Mouse (Mus musculus): Measurements from ENCODE around the gene Sarnp.
A peak's percentile ranks its signal among the peaks of the same experiment; 100 is the strongest.
"Not testable (repeated sequence)": the region's sequence is repeated elsewhere in the genome, so short reads cannot be mapped to it uniquely, and the experiment has no call there.

The Sarnp gene

GRCm38 (mm10) chr10:128821358-128822056 lies 4.4 kb downstream of the Sarnp start, which contains the start of gene Ormdl2:
TSS of gene Ormdl2 (minus strand) at chr10:128821645.
- peak; percentile 99 for DNase-seq

DNA sequence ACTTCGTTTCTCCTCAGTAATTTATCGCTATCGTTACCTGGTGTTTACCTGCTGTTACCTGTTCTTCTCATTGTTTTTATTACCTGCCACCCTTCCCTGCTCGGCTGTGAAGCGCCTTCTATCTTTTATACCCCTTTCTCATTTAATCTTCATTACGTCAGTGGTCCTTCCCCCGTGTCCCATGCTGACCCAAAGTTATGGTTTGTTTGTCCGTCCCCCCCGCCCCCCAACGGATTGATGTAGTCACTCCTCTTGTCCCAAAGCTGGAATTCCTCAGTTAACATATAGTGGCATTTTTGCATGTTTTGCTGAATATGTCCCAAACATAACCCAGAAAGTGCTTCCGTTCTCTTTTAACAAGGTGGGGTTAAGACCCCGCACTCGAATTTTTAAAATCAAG lies 5.0 kb downstream of the Sarnp start:
- no peak for DNase-seq

GRCm38 (mm10) chr10:128823087-128823486 lies 6.0 kb downstream of the Sarnp start:
- not testable (repeated sequence) for DNase-seq

GRCm38 (mm10) chr10:128823821-128824220 lies 6.7 kb downstream of the Sarnp start:
- DNase-seq = no peak

DNA sequence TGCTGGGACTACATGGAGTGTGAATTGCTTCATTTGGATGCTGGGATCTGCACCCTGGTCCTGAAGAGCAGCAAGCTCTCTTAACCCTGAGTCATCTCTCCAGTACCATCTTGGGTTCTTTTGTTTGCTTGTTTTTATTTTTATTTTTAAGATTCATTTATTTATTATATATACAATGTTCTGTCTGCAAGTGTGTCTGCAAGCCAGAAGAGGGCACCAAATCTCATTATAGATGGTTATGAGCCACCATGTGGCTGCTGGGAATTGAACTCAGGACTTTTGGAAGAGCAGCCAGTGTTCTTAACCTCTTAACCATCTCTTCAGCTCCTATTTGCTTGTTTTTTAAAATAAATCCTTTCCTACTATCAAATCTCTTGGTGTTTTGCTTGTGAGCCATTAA lies 20.3 kb downstream of the Sarnp start:
- no peak for DNase-seq

DNA sequence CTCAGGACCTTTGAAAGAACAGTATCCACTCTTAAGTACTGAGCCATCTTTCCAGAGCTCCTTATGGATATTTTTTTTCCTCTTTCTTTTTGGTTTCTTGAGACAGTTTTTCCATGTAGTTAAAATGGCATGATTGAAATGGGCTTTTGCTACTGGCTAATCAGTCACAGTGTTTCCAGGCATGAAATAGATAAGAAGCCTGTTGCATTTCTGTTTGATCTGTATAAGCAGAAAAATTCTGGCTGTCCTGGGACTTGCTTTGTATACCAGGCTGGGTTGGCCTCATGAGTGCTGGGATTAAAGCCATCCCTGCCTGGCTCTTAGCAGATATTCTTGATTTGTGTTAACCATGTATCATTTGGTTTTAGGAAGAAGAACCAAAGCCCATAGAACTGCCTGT lies 22.3 kb downstream of the Sarnp start:
- no peak for DNase-seq

DNA sequence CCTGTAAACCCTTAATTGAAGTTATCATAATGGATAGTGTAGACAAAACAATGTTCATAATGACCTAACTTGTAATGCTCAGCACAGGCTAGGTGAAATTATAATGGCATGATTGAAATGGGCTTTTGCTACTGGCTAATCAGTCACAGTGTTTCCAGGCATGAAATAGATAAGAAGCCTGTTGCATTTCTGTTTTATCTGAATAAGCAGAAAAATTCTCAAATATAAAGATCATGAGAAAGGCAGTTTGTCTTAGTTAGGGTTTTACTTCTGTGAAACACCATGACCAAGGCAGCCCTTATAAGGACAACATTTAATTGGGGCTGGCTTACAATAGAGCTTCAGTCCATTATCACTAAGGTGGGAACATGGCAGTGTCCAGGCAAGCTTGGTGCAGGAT lies 23.5 kb downstream of the Sarnp start:
- DNase-seq = no peak

DNA sequence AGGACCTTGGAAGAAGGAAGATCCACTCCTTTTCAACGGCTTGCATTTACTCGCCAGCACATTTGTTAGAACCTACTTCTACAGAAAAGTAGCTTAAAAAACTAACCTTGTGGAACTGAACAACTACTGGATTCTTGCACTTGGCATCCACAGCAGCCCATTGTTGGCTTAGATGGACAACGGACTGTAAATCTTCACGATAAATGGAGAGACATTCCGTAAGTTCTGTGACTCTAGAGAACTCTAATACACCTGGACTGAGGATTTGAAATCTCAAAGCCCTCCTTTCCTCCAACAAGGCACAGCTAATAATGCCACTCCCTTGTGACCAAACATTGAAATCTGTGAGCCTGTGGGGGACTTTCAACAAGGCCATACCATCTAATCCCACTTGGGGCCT lies 26.1 kb downstream of the Sarnp start:
- DNase-seq = no peak

GRCm38 (mm10) chr10:128845516-128845915 lies 28.4 kb downstream of the Sarnp start:
- peak; percentile 25 for DNase-seq

- DNase-seq = no peak
These were observed 29.5 kb downstream of the Sarnp start for GRCm38 (mm10) chr10:128846664-128847063.

DNA sequence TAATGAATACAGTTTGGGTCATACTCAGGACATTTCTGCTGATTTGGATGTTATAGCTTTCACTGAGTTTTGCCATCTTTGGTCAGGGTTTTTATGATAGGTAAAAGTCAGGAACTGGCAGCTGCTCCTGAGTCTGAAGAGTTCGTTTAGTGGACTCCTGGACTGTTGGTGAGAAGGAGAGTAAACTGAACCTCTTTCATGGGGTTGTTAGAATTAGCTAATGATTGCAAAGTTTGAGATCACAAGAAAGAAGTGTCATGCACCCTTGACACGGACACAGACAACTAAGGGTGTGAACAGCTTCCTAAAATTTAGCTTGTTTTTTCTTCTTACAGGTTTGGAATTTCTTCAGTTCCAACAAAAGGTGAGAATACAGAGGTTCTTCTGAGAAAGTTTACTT lies 31.3 kb downstream of the Sarnp start:
- DNase-seq = no peak

DNA sequence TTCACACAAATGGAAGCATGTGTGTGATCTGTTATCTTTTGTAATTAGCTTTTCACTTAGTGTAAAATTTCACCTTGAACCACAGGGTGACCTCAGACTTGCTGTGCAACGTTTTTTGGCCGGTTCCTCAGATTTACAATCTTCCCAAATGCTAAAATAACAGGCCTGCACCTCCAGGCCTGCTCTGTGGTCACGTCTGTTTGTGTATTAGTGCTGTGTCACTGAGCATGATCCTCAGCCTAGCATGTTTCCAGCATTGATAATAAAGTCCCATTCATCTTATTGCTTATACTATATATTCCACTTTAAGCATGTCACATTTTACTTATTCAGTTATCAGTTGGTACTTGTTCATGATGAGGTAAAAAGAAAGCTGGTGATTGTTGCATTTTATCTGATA lies 33.2 kb downstream of the Sarnp start:
- no peak for DNase-seq

- DNase-seq = no peak
These were observed 44.0 kb downstream of the Sarnp start for GRCm38 (mm10) chr10:128861176-128861575.

- DNase-seq = no peak
These were observed 48.9 kb downstream of the Sarnp start for GRCm38 (mm10) chr10:128866042-128866441.

GRCm38 (mm10) chr10:128866518-128866917 lies 49.4 kb downstream of the Sarnp start:
- DNase-seq = no peak

GRCm38 (mm10) chr10:128870341-128870740 lies 53.2 kb downstream of the Sarnp start:
- DNase-seq = no peak

- DNase-seq = no peak
These were observed 61.2 kb downstream of the Sarnp start for GRCm38 (mm10) chr10:128878291-128878690.

GRCm38 (mm10) chr10:128878811-128879210 lies 61.7 kb downstream of the Sarnp start:
- no peak for DNase-seq

- no peak for DNase-seq
These were observed 64.9 kb downstream of the Sarnp start for GRCm38 (mm10) chr10:128882067-128882466.

DNA sequence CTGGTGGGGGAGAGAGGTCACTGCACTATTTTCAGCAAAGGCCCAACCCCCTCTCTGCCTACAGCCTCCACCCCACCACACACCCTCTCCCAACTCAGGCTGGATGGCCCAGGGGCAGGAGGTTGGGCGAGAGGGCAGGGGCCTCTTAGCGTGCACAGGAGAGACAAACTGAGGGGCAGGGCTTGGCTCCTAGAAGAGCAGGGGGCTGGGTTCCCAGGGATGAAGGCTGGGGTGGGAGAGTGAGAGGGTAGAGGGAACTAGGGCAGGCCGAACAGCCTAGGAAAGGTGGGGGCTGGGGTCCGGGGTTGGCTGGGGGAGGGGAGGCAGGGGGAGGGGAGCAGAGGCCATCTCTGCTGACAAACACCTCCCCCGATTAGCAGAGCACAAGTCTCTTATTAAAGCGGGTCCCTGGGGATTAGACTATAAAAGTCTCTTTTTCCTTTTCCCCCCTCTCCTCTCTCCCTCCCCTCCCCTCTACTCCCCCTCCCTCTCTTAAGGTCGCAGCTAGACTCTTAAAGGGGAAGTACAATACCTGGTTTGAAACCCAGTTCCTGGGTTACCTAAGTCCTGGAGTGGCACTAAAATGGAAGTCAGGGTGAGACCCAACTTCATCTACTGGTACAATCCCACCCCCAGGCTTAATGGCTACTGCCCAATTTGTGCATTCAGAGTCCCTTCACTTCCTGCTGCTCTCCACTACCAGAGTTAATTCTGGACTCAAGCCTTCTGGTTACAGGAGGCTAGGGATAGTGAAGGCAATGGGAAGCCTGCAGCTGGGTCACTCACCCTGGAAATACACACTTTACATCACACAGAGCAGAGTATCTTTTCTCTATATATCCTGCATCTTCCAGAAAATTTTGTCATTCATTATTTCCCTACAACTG lies 72.1 kb downstream of the Sarnp start:
- peak; percentile 33 for DNase-seq

GRCm38 (mm10) chr10:128889846-128890245 lies 72.7 kb downstream of the Sarnp start:
- no peak for DNase-seq

DNA sequence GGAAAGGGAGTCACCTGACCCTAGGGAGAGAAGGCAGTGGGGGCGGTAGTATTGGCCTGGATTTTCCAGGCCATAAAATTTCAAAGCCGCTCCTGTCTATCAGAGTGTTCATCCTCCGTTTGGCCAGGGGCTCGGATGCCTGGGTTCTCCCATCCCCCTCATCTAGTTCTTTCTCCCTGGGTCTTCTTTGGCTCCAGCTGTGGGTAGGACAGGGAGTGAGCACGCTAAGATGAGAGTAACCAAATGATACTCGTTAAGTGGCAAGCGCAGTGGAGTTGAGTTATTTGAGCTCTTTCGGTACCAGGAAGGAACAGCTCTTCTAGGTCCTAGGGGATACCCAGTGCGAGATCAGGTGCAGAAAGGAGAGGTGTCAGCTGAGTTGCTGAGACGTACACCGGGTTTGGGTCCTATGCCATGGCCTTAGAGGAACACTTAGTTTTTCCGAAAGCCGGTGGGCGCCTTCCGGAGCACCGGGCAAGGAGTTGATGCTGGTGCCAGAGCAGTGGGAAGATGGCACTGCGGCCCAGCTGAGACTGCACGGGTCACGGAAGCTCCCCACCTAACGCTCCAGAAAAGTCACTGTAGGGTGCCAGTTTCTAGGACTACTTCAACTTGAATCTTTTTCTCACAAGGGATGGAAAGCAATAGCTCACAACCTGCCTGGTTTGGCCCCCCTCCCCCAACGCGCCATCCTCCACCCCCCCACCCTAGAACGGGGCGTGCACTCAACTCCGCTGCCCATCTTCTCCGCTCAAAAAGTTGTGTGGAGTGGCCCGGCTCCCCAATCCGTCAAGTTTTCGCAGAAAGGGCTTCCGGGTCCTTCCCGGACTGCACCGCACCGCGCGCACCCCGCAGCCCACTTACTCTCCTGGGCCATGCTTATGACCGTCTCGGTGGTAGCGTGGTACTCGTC lies 73.5 kb downstream of the Sarnp start:
- DNase-seq = no peak
